Mouse (Mus musculus) forelimb bud, embryonic 11.5 days (tissue): ENCODE measurements around the gene Emilin2.

Experiments
- DNase-seq: peaks from one replicate; pipeline ENCODE4 v3.0.0-alpha.2; 2012; ENCODE audit warnings: low read depth, low spot score

The Emilin2 gene

DNA sequence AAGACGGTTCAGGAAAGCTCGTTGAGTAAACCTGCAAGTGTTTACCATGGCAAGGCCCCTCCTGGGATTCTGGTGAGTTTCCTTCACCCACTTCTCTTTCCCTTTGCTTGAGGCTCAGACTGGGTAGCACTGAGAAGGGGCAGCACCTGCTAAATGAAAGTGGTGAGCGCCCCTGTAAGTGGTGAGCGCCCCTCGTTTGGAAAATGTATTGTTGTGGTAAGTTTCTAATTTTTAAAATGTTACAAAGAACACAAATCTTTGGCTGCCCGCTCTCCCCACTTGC, 107.0 kb downstream of the Emilin2 start:
- DNase-seq, result no peak

DNA sequence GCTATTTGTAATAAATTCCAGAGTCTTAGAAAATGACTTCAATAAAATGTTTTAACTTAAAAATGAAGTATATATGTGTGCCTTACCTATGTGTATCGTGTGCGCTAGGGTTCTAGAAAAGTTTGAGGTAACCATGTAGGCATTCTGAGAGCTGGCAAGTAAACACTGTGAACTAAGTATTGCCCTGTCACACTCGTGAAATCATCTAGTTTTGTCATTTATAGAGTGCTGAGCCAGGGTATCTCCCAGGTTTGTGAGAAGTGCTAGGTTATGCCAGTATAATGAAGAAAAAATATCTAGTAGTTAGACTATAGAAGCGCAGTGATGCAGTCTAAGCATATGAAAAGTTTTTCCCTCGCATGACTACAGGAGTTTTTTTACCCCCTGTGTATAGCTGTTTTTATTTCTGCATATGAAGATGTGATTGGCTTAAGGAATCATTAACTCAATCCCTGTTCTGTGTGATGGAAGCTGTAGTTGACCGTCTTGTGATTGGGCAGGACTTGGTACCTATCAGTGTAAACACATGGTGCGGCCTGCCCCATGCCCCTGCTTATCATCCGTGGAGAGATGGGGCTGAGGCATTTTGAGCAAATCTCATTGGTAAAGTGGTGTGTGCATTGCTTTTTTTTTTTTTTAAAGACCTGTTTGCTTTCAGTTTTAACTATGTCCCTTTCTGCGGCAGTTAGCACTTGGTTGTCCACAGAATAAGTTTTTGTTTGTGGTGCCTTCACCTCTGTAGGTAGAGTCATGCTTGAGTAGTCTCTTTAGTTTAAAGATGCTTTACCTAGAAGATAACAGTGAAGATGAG, 107.6 kb downstream of the Emilin2 start:
- DNase-seq, result no peak
